Mouse (Mus musculus): ENCODE measurements around the gene Sergef.

GRCm38 (mm10) chr7:46672160-46672672 lies 32.6 kb upstream of the Sergef start, which contains the start of gene Tph1:
- TF ChIP-seq CTCF (IDR thresholded peaks at IDR 0.05; ENCODE audit: low read depth) (no peak), EP300 (IDR thresholded peaks at IDR 0.05; ENCODE audit: low read depth) (no peak)
